Mouse (Mus musculus) left cerebral cortex, postnatal 4 days (tissue): ENCODE results near the gene Mgl2. TPM values are rescaled to one million over a fixed set of nuclear protein-coding genes. Genes with fewer than 3 reads are reported as not detected.
"Not testable (repeated sequence)": the region's sequence is repeated elsewhere in the genome, so short reads cannot be mapped to it uniquely, and the experiment has no call there.

ENCODE experiments used
- DNase-seq: peaks from one replicate; pipeline ENCODE4 v3.0.0-alpha.2; 2022
- intact Hi-C: fragments of 180-260 bp; cut with DNase I; formaldehyde crosslinking; loops from one replicate; pipeline ENCODE4 v1.15.1; 2025
- total RNA-seq, 2 experiments: library from RNA; stranded (reverse); gene quantifications; 2 replicates each; pipeline ENCODE4 v1.2.3; 2021

Gene Mgl2
- total RNA-seq, result under 1 TPM; 0.30 to 0.95 TPM

DNA sequence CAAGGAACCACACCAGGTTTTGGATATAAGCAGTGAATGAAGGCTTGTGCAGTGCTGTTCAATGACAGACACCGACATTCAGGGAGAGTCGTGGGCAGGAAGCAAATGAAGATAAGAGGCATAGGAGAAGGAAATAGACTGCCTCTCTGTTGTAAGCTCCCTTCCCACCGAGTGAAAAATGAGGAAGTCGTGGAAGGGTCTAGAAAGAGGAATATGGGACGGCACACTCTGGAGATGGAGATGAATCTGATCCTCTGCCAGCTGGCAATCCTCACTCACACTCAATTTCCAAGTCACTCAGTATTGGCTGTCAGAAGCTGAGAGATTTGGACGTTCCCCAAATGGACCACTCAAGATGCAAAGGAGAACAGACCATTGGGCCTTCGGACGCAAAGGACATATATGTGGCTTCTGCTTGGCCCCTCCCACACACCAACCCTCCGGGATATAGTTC is at the start of gene Mgl2:
Gene Mgl2 (plus strand): TSS at position 404 of the 454 bp plus-strand sequence.
- intact Hi-C loops, result no loop called here
- no peak for DNase-seq

DNA sequence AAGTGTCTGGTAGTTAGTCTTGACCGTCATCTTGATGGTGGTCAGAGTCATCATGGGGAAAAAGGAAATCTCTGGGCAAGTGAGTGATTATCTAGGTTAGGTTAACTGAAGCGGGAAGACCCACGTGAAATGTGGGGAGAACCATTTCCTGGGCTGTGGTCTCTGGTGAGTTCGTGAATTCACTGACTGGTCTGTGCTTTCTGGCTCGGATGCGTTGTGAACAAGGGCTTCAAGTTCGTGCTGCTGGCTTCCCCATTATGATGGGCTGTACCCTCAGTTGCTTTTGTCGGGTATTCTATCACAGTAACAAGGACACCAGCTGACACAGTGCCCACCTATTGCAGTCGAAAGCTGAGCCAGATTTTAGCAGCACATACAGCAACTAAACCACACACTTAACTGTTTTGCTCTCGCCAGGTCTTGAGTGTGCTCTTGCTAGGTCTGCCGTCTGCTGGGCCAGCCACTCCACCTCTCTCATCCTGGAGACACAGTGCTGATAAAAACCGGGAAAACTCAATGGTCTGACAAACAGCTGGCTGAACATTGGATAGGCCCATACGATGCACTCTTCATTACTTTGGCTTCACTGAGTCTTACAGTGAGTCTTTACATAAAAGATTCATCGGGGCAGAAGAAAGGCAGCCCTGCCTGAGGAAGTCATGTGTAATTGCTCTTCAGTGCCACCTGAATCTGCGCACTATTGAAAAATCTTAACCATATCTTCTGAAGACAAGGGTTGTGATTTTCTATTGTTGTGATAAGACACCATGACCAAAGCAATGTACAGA is 49.1 kb upstream of the Mgl2 start:
- intact Hi-C loops, result no loop called here
- no peak for DNase-seq

DNA sequence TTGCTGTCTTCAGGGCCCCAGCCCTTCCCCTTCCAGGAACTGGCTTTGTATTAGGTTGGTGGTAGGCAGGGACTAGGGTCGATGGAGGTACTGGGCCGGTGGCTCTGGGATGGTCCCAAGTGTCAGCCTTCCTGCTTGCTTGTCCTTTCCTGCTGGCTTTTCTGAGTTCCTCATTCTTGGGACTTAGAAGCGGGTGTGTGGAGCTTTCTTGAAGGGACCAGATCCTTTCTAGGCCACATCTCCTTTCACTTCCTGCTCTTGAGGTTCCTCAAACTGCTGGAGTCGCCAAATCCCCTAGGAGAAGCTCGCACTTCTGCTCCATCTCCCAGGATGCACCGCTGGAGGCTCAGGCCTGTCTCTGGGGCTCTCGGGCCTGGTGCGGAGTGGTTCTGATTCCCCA is 45.6 kb upstream of the Mgl2 start:
- no peak for DNase-seq
- intact Hi-C loops, result no loop called here

DNA sequence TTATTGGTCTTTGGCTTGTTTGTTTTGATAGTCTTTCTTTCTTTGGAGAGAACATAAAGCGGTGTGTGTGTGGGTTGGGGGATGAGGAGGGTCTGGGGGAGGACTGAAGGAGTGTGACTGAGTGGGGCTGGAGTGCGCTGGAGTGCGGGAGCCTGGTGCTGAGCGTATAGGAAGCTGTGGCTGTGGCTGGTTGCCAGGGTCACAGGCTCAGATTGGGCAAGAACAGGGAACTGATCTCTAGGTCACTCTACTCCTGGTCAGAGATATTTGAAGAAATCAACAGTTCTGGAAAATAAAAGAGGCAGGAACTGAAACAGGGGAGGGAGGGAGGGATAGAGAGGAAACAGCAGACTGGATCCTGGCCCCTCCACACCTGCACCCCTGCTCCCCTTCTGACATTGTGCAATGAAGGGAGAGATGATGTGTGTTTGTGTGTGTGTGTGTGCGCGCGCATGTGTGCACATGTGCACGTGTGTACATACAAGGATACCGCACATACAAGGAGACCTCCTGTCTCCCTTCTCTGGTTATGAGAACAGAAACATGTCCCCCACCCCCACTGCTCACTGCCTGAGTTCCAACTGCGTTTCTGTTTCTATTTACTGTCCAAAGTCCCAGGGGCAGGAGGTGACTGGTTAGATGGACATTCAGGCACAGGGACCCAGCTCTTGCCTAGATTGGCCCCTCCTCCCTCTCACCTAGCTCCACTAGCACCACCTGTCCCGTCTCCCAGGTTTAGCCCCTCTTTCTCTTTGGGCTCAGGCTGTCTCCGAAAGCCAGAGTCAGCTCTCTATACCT is 37.9 kb upstream of the Mgl2 start, which contains the start of gene Asgr2:
Gene Asgr2 (plus strand): TSS at position 659 of the 798 bp plus-strand sequence.
- intact Hi-C loops, result no loop called here

DNA sequence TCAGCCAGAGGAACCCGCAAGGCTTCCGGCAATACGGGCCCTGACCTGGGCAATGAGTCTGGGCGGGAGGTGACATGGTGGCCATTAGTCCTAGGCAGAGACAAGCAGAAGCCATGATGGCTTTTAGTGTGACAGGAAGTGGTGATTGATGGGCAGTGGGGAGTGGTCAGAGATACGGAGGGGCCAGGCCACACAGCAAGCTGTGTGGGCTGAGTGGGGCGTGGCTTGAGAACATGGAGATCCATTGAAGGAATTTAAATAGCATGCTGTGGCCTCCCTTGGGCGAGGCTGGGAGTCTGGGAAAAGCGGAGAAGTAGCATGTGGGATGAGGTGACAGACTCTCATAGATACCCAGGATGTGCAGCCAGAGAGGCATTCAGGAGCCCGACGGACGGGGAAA is 32.7 kb upstream of the Mgl2 start:
- DNase-seq, result no peak
- intact Hi-C loops, result no loop called here

More for the DNA sequence above, 37.9 kb upstream of the Mgl2 start, which contains the start of gene Asgr2:
- no peak for DNase-seq

DNA sequence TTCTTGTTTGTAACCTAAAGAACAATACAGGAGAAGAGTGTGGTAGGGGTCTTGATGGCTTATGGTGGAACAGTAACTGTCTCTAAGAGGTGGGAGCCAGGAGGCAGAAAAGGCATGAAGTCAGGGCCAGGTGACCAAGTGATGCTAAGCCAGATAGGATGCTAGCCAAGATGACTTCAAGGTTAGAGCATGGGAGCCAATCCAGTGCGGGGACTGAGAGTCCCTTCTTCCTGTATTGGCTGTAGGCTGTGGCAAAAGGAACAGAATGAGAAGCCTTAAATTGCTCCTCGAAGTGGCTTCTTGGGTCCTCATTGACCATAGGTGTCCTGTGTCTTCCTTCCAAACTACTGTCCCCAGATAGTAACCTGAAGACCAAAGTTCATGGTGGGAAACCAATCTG is 31.0 kb upstream of the Mgl2 start:
- intact Hi-C loops, result no loop called here

DNA sequence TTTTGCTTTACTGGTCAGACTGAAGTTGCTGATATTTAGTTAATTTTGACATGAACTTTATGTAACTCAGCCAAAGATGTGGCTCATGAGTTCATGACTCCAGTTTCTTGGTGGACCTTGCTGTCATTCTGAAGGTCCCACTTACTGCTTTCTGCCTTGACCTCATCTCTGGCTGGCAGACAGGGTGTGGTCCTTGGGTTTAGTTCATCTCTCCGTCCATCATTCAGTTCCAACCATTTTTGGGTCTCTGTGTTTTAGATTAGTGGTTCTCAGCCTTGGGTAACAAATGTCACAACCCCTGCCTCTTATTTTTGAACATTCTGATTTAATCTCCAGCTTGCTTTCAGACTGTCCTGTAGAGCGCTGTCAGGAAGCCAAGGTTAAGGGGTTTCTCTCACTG is 30.3 kb upstream of the Mgl2 start:
- intact Hi-C loops, result no loop called here
- DNase-seq, result no peak

More for the DNA sequence above, 31.0 kb upstream of the Mgl2 start:
- DNase-seq, result no peak

DNA sequence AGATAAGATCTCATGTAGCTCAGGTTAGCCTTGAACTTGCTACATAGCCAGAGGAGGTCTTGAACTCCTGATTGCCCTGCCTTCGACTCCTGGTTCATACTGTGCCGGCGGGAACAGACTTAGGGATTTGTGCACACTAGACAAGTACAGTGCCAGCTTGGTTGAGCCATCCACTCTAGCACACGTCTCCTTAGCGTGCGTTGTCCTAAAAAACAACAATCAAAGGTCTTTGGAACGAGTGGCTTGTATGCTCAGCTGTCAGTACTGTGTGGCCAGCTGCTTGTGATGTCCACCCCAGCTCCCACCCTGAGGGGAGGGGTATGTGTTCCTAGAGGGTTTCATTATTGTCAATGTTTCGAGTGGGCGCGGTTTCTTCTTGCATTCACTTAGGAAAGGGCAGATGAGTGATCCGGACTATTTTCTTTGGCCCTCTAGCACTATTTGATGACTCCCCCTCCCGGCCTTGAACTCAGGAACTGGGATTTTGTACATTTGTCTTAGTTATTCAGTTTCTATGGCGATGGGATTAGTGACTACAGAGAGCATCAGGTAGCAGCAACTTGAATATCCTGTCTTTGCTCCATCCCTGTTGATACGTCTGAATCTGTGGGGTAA is 26.3 kb upstream of the Mgl2 start:
- intact Hi-C loops, result no loop called here
- DNase-seq, result no peak

DNA sequence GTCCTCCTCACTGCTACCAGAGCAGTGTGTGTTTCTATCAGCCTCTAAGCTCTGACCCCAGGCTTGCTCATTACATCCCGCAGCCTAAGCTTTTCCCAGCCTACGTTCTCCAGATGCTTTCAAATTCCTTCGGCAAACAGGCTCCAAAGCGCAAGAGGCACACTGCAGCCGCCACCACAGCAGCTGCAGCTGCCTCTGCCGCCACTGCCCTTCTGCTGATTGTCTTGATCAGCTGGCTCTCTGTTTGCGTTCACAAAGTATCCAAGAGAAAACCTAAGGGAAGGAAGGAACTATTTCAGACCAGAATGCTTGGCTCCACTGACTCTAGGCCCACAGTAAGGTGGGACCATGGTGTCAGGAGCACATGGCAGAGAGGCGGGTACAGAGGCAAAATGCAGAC is 23.0 kb upstream of the Mgl2 start:
- intact Hi-C loops, result no loop called here
- no peak for DNase-seq

DNA sequence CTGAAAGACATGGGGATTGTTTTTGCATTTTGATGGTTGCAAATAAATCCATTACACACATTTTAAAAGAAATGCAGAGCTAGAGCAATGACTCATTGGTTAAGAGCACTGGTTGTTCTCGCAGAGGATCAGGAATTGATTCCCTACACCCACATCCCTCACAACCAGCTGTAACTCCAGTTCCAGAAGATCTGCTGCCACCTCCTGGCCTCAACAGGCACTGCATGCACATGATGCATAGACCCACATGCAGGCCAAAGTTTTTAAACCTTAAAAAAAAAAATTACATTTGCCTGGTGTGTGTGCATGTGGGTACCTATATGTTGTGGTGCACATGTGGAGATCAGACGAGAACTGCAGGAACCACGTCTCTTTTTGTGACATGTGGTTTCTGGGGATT is 20.0 kb upstream of the Mgl2 start:
- intact Hi-C loops, result no loop called here
- DNase-seq, result peak; percentile 25

DNA sequence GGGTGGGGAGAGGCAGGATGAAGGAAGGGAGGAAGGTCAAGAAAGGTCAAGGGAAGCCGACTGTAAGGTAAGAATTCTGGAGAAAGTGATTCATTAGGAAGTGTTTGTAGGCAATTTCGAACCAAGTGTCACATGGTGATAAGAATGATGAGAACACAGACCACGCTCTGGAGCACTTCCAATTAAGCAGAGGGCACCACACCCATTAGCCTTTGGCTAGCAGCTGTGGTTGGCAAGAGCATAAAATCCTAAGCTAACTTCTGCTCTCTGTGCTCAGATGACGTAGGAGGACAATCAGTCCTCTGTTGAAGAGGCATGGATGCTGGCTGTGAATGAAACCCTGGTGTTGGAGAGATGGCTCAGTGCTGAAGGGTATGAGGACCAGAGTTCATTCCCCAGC is 15.6 kb upstream of the Mgl2 start:
- intact Hi-C loops, result no loop called here
- DNase-seq, result no peak

DNA sequence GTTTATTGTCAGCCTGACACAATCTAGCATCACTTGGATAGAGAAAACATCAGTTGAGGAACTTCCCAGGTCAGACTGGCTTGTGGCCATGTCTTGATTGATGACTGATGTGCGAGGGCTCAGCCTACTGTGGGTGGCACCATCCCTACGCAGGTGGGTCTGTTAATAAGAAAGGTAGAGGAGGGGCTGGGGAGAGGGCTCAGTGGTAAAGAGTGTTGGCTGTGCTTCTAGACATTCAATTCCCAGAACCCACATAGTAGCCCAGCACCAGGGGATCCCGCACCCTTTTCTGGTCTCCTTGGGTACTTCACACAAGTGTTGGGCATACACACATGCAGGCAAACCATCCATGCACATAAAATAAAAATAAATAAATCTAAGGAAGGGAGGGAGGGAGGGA is 14.2 kb upstream of the Mgl2 start:
- intact Hi-C loops, result no loop called here
- no peak for DNase-seq

DNA sequence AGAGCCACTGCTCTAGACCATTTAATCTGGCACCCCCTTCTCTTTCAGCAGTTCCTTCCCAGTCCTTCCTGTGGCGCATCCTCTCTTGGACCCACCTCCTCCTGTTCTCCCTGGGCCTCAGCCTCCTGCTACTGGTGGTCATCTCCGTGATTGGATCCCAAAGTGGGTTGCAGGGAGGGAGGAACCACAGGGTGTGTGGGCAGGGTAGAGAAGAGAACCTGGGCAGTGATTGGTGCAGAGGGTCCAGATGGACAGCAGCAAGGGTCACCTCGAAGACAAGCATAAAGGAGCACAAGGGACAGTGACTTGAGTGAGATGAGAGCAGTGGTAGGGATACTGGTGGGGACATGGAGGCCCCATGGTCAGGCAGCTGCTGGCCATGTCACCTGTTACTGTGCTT is 4.9 kb downstream of the Mgl2 start:
- DNase-seq, intact Hi-C loops: not testable (repeated sequence)

DNA sequence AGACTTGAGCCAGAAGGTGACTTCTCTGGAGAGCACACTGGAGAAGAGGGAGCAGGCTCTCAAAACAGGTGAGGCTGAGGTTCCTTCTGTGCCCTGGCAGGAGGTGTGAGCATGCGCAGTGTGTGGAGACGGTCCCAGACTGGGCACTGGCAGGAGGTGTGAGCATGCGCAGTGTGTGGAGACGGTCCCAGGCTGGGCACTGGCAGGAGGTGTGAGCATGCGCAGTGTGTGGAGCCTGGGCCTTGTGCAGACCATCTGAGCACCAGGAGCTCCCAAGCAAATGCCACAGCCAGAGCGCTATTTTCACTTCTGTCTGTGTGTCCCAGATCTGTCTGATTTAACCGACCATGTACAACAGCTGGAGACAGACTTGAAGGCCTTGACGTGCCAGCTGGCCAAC is 5.8 kb downstream of the Mgl2 start:
- intact Hi-C loops, DNase-seq: not testable (repeated sequence)

DNA sequence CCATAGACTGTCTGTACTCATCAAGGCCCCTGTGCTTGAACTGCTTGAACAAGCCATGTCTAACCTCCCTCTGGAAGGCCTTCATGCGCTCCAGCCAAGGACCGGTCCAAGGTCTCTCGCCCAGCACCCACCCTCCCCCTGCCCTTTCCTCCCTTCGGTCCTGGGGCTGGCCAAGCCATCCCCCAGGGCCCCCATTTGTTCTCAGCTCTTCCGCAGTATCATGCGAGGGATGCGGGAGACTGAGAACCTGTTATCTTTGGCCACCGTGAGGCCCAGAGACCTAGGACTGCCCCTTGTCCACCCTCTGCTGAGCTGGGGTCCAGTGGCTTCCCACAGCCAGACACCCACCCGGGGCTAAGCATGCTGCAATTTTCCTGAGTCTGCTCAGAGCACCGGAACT is 9.0 kb downstream of the Mgl2 start:
- no peak for DNase-seq
- intact Hi-C loops, result no loop called here

DNA sequence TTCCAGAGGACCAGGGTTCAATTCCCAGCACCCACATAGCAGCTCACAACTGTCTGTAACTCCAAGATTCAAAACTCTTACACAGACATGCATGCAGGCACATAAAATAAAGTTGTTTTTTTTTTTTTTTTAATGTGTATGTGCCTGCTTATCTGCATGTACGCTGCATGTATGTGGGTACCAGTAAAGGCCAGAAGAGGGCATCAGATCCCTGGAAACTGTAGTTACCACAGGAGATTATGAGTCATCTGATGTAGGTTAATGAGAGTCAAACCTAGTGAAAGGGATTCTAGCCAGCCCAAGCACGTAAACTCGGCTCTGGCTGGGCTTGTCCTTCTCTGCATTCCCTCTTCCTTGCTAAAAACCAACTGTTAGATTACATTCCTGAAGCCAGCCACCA is 20.9 kb downstream of the Mgl2 start:
- no peak for DNase-seq
- intact Hi-C loops, result no loop called here

DNA sequence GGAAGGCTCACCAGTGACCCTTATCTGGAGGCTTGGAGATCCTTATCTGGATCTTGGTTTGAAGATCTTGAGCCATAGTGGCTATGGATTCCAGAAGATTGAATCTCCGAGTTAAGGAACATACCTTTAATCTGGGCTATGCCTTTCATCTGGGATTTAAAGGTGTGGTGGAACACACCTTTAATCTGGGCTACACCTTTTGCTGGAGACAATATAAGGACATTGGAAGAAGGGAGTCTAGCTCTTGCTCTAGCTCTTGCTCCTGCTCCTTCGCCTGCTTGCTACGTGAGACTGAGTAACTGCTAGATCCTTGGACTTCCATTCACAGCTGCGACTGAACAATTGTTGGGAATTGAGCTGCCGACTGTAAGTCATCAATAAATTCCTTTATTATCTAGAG is 25.8 kb downstream of the Mgl2 start, which contains the start of gene Clec10a:
Gene Clec10a (plus strand): TSS at position 301 of the 400 bp plus-strand sequence.
- DNase-seq, intact Hi-C loops: not testable (repeated sequence)

DNA sequence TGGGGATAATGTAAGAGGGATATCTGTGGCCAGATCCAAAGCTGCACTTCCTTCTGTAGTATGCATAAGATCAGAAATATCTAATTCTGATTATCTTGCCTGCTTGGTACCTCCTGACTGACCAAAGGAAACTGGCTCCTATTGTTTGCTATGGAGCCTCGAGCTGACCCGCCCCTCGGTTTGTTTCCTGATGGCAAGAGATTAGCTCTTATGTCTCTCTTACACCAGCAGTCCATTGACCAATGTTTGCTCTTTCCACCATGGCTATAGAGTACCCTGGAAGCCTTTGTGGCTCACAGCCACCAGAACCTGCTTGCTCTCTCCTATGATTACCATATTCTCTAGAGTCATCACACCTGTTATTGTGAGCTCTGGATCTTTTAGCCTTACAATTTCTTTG is 32.2 kb downstream of the Mgl2 start:
- intact Hi-C loops, result no loop called here

DNA sequence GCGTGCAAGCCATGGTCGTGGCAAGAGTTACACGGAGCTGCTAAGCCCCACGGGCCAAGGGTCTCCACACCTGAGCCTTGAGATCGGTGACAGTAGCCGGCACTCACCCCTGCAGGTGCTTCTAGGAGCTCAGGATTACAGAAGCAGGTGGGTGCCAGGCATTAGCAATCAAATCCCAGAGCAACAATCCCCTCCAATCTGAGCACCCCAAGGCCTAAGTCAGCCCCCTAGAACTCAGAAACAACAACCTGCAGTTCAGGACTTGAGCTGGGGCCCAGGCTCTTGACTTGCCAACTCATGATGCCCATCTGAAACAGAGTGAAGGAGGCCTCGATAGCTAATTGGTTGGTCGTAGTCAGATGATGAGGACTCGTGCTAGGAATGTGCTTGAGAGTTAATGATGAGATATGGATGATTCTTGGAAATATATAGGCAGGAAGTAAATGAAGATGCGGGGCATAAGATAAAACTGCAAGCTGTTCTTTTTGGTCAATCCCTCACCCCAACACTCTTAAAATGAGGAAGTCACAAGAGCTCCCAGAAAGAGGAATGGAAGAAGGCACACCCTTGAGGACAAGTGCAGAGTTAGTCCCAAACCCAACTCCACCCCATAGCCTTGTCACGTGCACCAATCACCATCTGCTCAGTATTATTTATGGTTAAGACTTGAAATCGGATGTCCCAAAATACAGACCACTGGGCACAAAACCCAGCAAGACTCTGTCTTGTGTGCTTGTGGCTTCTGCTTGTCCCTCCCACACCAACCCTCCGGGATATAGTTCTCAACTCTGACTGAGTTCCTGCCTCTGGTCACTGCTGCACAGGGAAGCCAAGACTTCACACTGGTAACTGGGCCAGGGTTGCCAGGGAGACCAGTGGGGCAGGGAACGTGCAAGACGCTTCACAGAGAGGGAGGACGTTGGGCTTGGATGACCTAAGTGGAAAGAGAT is 36.1 kb downstream of the Mgl2 start:
- no peak for DNase-seq
- intact Hi-C loops, result no loop called here

More for the DNA sequence above, 32.2 kb downstream of the Mgl2 start:
- no peak for DNase-seq

DNA sequence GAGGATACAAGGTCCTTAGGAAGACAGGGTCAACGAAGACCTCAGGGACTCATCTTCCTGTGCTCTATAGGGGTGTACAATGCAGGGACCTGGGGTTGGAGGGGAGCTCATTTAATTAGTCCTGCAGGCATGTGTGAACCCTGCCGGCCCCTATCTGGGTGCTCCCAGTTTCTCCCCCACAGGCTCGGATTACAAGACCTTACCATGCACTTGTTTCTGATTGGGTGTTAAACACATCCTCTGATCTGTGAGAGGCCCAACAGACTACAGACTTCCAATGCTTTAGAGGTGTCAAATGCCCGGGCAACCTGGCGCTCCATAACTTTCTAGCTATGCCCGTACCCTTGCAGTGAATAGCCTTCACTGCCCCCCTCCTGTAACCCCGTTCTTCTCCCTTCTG is 38.0 kb downstream of the Mgl2 start:
- intact Hi-C loops, result no loop called here
- DNase-seq, result no peak
